Mouse (Mus musculus): ENCODE results near the gene Zbtb25. TPM values are rescaled to one million over a fixed set of nuclear protein-coding genes. Genes with fewer than 3 reads are reported as not detected.

The Zbtb25 gene
- polyA plus RNA-seq, 2 experiments from 2014 or later, result 12.1 to 15.0 TPM

DNA sequence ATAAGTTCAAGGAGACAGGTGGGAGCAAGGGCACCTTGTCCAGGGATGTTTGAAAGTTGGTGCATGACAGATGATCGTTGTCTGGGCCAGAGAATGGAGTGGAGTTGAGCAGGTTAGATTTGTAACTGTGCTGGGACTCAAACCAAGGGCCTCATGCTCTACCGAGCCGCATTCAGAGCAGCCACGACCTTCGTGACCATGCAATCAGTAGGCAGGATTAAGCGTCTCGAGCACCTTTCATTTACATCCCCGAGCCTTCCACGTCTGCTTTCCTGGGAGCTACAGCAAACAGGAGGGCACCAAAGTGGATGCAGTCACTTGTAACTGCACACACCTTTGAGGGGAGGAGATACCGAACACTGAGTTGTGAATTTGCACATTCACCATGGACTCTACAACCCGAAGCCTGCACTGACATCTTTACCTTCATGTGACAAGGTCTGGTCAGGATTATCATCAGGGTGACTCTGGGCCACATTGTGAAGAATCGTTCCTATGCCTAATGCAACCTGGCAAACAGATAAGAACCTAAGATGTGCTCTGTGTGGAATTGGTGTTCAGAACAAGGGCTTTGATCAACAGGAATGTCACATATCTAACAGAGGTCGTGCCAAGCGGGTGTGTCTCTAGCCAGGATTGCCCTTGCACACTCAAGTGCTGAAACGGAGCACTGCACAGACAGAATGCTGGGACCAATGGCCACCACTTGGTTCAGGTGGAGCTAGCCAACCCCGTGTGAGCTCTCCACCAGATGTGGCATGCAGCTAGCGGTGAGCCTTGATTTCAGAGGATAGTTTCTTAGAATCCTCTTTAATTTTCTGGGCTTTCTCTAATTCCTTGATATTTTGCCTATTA lies 33.1 kb downstream of the Zbtb25 start:
- no peak for ATAC-seq

DNA sequence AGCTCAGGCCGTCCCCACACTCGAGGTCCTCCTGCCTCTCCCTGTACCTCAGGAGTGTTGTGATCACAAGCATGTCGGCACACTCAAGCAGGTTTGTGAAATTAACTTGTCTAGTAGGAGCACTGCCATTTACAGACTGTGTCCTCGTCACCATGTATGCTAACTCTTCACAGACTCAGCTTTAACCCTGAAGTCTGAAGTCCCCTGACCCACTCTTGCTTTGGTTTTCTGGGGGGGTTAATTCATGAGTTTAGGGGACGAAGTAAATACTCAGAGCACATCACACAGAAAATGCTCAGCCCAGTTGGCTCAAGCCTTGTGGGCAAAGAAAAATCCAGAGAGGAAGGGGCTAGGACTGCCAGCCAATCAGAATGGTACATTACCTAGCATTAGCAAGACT lies 33.8 kb downstream of the Zbtb25 start:
- ATAC-seq, result no peak

DNA sequence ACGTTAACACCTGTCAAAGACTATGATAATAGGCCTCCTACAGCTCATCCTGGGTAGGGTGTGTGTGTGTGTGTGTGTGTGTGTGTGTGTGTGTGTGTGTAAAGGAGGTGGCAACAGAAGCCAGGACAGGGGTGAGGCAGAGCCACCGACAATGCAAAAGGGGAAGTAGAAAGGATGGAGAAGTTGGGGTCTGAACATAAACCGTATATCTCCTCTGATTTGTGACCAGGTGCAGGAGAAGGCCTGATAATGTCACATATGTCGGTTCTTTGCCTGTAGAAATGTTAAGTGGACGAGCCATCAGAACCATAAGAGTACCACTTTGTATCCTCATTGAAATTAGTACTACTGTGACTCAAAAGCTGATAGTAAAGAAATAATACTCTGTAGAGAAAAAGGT lies 35.7 kb downstream of the Zbtb25 start:
- ATAC-seq, result no peak

DNA sequence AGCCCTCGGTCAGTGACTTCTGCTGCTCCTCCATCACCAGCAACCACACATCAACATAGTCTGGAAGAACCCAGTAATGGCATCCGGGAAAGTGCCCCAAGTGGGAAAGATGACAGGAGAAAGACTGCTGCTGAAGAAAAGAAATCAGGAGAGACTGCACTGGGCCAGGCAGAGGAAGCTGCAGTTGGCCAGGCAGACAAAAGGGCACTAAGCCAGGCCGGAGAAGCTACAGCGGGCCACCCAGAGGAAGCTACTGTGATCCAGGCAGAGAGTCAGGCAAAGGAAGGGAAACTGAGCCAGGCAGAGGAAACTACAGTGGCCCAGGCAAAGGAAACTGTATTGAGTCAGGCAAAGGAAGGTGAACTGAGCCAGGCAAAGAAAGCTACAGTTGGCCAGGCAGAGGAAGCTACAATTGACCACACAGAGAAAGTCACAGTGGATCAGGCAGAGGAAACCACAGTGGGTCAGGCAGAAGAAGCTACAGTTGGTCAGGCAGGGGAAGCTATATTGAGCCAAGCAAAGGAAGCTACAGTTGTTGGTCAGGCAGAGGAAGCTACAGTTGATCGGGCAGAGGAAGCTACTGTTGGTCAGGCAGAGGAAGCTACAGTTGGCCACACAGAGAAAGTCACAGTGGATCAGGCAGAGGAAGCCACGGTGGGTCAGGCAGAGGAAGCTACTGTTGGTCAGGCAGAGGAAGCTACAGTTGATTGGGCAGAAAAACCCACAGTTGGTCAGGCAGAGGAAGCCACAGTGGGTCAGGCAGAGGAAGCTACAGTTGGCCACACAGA lies 40.6 kb downstream of the Zbtb25 start:
- no peak for ATAC-seq

DNA sequence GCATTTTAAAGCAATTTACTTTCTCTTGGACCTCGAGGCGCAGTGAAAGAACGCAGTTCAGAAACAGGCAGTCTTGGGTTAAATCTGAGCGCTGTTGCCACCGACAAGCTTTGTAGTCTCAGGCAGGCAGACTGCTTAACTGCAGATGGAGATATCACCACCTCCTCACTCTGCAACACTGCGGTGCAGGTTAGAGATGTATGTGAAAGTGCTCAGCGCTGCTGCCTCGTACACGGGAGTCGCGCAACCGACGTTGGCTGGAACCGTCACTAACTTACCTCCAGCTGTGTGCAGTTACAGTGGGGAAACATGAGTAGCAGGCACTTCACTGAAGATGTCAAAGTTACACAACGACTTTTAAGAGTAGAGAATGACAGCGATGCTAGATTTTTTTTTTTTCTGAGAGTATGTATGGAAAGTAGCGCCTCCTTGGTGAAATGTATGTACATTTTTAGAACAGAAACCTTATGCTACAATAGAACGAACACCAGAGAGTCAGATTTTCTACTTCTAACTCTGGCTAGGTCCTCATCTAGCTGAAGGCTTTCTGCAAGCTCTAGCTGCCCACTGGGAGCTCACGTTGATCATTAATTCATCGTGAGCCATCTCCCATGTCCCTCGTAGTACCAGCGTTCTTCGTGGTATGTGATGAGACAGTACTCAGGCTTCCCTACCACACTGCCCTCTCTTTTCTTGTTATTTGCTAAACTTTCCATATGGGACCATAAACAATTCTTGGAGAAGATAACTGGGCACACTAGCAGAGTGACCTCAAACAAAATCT lies 42.8 kb downstream of the Zbtb25 start:
- ATAC-seq, result no peak

DNA sequence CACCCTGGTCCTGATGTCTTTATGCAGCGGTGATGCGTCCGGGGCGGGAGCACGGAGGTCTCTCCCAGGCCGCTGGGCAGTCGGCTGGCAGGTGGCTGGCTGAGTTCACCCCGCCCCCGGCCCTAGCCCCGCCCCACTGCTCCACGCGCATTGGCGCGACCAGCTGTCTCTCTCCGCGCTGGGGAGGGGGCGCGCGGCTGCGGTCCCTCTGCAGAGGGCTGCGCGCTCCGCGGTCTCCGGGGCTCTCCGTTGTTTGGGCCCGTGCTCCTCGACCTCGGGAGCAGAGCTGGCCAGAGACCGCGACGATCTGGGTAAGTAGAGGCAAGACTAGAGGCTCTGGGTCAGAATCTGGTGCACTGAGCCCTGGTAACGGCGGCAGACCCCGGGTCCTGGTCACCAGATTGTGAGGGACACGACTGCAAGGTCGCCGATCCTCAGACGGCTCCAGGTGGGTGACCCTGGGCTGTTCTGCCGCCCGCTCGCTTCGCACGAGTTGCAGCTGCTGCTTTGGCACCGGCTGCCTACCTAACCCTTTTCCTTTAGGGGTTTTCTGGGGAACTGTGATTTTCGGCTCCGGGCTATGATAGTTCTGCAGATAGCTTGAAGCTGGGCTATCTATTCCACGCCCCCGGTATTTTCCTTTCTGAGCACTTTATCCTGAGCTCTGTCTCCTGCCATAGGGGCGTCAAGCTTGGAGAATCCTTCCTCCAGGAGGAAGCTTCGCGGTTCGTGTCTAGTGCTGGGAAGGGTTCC lies 44.5 kb downstream of the Zbtb25 start, which contains the start of gene Akap5:
TSS of gene Akap5 (plus strand) at position 213 of the 753 bp plus-strand sequence.
- peak; percentile 52 for ATAC-seq

DNA sequence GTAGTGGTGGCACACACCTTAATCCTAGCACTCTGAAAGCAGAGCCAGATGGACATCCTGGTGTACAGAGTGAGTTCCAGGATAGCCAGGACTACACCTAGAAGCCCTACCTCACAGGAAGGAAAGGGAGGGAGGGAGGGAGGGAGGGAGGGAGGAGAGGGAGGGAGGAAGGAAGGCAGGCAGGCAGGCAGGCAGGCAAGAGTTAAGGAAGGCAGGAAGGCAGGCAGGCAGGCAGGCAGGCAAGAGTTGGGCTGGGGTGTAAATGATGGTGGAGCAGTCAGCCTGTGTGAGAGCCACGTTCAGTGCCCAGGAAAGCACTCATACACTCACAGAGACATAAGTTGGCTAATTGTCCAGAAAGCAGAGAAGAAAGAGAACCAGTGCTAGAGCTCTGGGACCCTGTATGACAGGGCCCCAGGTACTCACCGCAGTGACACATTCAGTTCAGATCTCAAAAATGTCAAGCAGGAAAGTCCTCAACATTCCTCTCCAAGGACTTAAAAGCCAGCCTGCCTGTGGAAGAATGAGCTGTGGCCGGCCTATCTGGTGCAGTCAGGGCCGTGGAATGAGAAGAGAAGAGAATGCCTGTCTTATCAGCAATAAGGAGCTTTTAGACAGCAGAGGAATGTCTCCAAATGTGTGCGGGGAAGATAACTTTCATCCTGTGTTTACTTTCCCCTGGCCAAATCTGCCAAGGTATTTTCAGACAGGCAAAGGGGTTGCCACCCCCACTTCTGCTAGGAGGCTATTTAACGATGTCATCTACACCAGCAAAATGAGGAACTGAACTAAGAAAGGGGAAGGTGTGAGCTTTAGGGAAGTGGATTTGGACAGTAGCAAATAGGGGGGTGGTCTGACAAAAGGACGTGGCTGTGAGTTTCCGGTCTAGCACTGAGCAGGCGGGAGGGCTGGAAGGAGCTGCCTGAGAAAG lies 50.9 kb downstream of the Zbtb25 start:
- ATAC-seq, result no peak

DNA sequence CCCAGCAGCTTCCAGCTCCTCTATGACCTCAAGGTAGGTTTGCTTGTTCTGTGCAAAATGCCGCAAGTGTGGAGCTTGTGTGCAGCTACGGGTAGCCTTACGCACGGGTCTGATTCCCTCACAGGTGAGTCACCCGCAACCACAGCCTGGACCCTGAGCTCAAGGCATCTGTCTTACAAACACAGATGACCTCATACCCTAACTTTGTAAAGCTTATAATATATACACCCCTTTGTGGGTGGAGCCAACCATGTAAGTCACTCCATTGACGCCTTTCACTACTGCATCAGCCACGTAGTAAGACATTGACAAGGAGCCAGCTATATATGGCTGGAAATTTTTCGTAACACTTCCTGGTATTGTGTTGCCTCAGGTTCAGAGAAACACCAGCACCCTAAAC lies 57.5 kb downstream of the Zbtb25 start:
- ATAC-seq, result no peak

DNA sequence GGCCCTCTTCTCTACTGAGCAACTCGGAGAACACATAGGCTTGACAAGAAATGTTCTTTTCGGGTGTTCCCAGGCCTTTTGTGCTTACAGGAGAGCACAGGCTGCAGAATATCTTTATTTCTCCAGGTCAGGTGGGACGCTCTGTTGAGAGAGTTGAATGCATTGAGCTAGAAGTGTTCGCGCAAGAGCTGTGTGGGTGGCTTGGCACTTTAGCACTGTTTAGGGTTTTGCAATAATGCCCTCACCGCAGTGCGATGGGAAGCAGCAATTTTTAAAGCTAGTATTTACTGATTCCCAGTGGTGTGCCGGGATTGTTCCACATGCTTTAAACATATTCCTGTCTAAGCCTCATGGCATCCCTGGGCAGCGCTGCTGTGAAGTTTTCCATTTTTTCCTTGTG lies 58.2 kb downstream of the Zbtb25 start:
- no peak for ATAC-seq

DNA sequence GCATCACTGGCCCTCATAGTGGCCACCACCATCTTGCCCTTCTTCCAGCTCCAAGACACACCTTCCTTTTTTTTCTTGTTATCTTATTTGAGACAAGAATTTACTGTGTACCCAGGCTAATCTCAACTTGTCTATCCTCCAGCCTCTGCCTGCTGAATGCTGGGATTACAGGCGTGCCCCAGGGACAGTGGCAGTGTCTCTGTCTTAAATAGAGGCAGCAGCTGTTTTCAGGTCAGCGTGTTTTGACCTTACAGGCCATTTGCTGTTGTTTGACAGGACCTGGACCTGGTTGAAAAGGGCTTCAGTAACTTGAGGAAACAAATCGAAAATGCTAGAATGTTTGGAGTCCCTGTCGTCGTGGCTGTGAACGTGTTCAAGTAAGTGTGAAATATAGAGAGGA lies 58.8 kb downstream of the Zbtb25 start:
- no peak for ATAC-seq

DNA sequence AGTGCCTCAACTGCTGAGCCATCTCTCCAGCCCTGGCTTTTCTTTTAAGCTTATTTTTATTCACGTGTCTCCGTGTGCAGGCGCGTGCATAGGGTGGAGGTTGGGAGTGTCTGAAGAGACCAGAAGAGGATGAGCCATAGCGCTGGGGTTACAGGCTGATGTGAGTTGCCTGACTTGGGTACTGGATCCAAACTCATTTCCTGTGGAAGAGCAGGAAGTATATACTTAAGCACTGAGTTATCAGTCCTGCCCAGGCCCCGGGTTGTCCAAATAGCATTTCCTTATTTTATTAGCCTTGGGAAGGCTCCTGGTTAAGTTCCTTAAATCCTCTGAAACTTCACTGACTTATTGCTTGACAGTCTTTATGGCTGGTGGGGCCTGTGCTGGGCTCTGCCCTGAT lies 59.4 kb downstream of the Zbtb25 start:
- ATAC-seq, result no peak

DNA sequence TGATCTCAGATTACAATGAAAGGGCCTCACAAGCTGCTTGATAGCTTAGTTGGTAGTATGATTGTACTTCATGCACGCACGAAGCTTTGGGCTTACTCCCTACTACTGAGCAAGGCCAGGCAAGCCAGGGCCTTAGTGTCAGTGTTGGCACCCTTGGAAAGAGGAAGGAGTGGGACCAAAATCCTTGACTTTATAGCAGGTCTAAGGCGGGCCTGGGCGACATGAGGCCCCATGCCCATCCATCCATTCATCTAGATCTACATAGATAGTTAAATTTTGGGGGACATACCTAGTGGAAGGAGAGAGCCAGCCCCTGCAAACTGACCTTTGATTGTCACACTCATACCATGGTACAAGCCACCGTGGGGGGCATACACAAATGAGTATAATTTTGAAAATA lies 61.0 kb downstream of the Zbtb25 start:
- ATAC-seq, result peak; percentile 6

DNA sequence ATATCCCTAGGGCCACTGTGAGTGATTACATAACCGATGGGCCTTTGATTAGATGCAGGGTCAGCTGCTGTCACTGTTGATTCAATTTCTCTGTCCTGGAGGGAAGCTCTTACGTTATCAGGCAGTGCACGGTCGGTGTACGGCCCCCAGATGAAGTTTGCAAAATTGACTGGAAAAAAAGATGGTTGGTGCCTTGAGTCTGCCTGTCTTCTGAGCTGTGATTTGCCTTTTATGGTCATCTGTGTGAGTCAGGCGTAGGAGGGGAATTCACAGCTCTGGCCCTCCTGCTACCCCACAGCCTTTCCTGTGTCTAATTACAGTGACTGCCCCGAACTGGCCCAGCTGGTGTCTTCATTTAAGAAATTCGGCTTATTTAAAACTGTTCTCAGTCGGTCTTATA lies 61.4 kb downstream of the Zbtb25 start:
- ATAC-seq, result peak; percentile 95

DNA sequence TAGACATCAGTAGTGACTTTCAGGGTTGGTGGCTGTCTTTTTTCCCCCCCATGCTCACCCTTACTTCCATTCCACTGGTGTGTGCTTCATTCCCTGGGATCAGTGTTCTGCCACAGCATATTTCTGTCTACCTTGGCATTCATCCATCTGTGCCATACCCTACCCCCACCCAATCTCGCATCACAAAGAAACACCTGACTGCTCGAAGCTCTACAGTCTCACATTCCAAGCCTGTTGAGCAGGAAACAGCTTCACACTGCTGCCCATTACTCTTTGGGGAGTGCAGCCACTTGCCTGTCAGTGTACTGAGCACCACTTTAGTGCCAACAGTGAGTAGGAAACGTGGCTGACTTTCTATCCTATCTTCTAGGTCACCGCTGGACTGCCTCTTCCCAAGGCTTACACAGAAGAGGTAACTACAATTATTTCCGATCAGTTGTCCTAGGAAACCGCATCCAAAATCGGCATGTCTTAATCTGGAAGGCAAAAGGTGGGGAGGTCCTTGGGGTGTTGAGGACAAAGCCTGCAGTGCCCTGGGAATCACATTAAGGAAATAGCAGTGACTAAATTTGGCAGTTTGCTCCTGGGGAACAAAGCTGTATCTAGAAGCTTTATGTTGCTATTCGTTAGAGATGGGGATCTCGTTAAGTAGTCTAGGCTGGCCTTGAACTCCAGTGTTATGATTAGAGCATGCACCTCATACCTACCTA lies 62.4 kb downstream of the Zbtb25 start:
- ATAC-seq, result no peak

DNA sequence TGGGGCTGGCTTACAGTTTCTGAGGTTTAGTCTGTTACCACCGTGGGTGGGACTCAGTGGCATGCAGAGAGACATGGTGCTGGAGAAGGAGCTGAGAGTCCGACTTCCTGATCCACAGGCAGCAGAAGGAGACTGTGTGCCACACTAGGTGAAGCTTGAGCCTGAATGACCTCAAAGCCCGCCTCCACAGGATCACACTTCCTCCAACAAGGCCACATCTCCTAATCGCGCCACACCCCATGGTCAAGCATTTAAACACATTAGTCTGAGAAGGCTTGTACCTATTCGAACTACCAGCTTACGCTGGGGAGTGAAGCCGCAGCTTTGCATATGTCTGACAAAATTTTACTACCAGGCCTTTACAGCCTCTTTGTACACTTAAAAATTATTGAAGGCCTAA lies 64.3 kb downstream of the Zbtb25 start:
- ATAC-seq, result no peak

DNA sequence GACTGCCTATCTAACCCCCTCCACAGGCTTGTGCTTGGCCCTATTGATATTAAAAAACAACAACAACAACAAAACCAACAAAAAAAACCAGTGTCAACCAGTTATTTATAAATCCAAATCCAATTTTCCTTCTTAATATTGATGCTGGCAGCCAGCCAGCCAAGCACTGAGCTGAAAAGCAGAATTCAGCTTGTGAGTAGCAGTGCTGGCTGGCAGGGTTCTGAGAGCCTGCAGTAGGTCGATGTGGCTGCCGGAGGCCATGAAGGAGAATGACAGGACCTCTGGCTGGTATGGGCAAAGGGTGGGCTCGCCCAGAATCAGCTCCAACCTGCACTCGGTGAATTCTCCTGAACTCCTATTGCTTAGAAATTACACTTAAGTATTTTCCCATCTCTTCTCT lies 65.2 kb downstream of the Zbtb25 start:
- ATAC-seq, result no peak

DNA sequence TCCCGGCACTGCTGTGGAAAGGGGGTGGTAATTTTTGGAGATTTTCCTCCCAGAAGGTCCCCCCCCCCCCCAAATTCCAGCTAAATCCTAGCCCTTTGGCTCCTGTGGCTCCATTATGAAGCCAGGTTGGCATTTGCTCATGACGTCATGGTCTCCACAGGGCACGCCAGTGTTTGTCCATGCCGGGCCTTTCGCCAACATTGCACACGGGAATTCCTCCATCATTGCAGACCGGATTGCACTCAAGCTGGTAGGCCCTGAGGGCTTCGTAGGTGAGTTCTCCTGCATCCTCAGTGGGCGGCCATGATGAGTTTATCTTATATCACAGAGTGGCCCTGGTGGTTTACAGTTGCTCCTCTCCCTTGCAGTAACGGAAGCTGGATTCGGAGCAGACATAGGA lies 65.9 kb downstream of the Zbtb25 start:
- no peak for ATAC-seq

DNA sequence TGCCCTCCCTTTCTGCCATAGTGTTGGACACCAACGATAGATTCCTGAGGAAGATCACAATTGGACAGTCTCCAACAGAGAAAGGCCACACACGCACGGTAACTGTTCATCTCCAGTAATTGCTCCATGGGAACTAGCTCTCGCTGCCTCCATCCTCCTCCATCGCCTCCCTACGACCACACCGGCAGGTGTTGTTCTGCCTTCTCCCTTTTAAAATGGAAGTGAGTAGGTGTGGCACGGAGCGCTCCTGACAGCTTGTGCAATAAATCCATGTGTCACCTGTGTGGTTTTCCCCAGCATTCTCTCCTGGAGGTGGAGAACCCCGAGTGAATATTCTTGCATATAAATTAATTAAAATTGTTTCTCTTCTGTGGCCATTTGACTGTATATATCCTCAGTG lies 69.0 kb downstream of the Zbtb25 start:
- no peak for ATAC-seq

DNA sequence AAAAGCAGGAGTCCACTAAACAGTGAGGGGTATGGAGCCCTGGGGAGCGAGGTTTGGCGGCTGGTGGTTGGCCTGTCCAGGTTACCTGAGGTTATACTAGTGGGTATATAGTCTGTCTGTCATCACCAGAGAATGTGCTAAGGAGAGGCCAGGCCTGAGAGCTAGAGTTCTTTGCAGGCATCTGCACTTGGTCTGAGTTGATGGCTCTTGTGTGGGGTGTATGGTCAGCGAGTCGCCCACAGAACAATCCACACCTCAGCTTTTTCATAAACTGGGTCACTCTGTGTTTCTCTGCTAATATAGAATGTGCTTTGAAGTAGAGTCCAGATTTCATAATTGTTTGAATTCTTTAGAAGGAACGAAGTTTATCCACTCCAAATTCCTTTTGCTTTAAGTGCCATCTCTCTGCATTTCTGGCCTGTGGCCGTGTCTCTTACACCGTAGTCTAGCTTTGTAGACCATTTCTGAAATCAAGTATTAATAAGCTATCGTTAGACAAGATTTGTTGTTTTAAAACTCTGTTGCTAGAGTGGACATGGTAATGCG lies 70.0 kb downstream of the Zbtb25 start:
- ATAC-seq, result no peak

DNA sequence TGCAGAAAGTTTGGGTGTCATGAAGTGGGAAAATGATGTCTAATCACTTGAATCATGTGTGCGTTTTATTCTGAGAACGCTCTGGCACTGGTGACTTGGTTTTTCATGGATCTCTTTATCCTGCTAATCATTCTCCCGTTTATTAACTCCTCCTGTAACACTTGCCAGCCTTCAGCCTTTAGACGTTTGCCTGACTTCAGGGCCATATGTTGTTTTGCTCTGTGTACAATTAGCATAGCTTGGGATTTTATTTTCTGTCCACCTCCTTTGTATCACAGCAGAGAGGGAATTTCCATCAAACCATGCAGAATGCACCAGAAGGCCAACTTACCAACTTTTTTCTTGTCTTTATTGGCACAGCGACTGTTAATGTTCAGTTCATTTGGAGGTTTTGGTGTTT lies 71.6 kb downstream of the Zbtb25 start:
- ATAC-seq, result no peak
